Mouse (Mus musculus) testis, adult 2 months (tissue): Measurements from ENCODE around the gene Izumo1. TPM values are rescaled to one million over a fixed set of nuclear protein-coding genes. Genes with fewer than 3 reads are reported as not detected.
A peak's percentile ranks its signal among the peaks of the same experiment; 100 is the strongest.

ENCODE experiments used
- H3K27ac ChIP-seq: fragments of 200-500 bp; 2 replicates; pipeline ENCODE4 v1.5.1; 2012; ENCODE audit warnings: low read depth, low read length; ENCODE audit not compliant: control insufficient read depth, insufficient read depth
- H3K27me3 ChIP-seq: fragments of 200-500 bp; 2 replicates; pipeline ENCODE4 v1.6.1; 2012; ENCODE audit warnings: mild to moderate bottlenecking, low read length, moderate library complexity; ENCODE audit not compliant: control insufficient read depth, insufficient read depth
- H3K36me3 ChIP-seq: fragments of 200-500 bp; 2 replicates; pipeline ENCODE4 v1.6.1; 2012; ENCODE audit warnings: mild to moderate bottlenecking, low read length; ENCODE audit not compliant: control insufficient read depth, insufficient read depth
- H3K4me1 ChIP-seq: fragments of 200-500 bp; 2 replicates; pipeline ENCODE4 v1.6.1; 2012; ENCODE audit warnings: low read length; ENCODE audit not compliant: control insufficient read depth, insufficient read depth
- H3K4me3 ChIP-seq: fragments of 200-500 bp; 2 replicates; pipeline ENCODE4 v1.5.1; 2012; ENCODE audit warnings: low read depth, mild to moderate bottlenecking, low read length, moderate library complexity, mixed read lengths; ENCODE audit not compliant: control insufficient read depth
- CTCF ChIP-seq: fragments of 200-500 bp; IDR thresholded peaks from 2 replicates; pipeline ENCODE4 v1.5.1; 2012; ENCODE audit warnings: low read depth, mild to moderate bottlenecking, inconsistent platforms, low read length, moderate library complexity; ENCODE audit not compliant: control insufficient read depth, insufficient read depth, insufficient replicate concordance
- POLR2A ChIP-seq: fragments of 200-500 bp; IDR thresholded peaks from 2 replicates; pipeline ENCODE4 v1.6.1; 2012; ENCODE audit warnings: low read depth, mild to moderate bottlenecking, inconsistent platforms, low read length, moderate library complexity; ENCODE audit not compliant: control insufficient read depth
- polyA plus RNA-seq: library from polyadenylated mRNA; depleted of rRNA; stranded (reverse); fragments of >200 nt; gene quantifications from 2 replicates; pipeline ENCODE4 v1.2.3, GENCODE M21; 2012

Izumo1 gene
- polyA plus RNA-seq, 1 experiment = 95.6 TPM

- TF ChIP-seq POLR2A (no peak), CTCF (peak; percentile 71; the same call in 1 of the 2 replicates)
- Histone ChIP-seq H3K4me3 (peak overlapping the region; percentile 77), H3K36me3 (no peaks in the 10 kb centered on the region; the same call in 1 of the 2 replicates), H3K27me3 (no peaks in the 10 kb centered on the region), H3K27ac (no peak overlapping the region), H3K4me1 (peaks cover 12% of the 10 kb centered on the region)
These were observed 32.4 kb upstream of the Izumo1 start for GRCm38 (mm10) chr7:45589173-45589572.

- no peaks in the 10 kb centered on the region; the same call in 1 of the 2 replicates for H3K36me3 ChIP-seq
- TF ChIP-seq CTCF (no peak), POLR2A (no peak)
- H3K4me3 ChIP-seq = no peak overlapping the region
- H3K27me3 ChIP-seq = no peaks in the 10 kb centered on the region
- H3K4me1 ChIP-seq = peaks cover 12% of the 10 kb centered on the region
- peak overlapping the region; percentile 27; the same call in 1 of the 2 replicates for H3K27ac ChIP-seq
These were observed 31.7 kb upstream of the Izumo1 start for GRCm38 (mm10) chr7:45589898-45590297.

- H3K4me1 ChIP-seq = peaks cover 12% of the 10 kb centered on the region
- no peak overlapping the region for H3K4me3 ChIP-seq
- H3K27me3 ChIP-seq = no peaks in the 10 kb centered on the region
- no peak overlapping the region for H3K27ac ChIP-seq
- no peaks in the 10 kb centered on the region; the same call in 1 of the 2 replicates for H3K36me3 ChIP-seq
- no peak for TF ChIP-seq CTCF
- no peak for TF ChIP-seq POLR2A
These were observed 30.7 kb upstream of the Izumo1 start for GRCm38 (mm10) chr7:45590874-45591273.

GRCm38 (mm10) chr7:45591880-45592279 is 29.7 kb upstream of the Izumo1 start:
- TF ChIP-seq POLR2A = no peak
- no peak for TF ChIP-seq CTCF
- no peaks in the 10 kb centered on the region; the same call in 1 of the 2 replicates for H3K36me3 ChIP-seq

GRCm38 (mm10) chr7:45593118-45593815 is 28.3 kb upstream of the Izumo1 start:
- peak; percentile 89 for TF ChIP-seq CTCF
- no peak for TF ChIP-seq POLR2A
- Histone ChIP-seq H3K4me1 (peaks cover 9% of the 10 kb centered on the region), H3K4me3 (no peak overlapping the region), H3K27ac (no peak overlapping the region), H3K27me3 (no peaks in the 10 kb centered on the region), H3K36me3 (no peaks in the 10 kb centered on the region)

More at GRCm38 (mm10) chr7:45591880-45592279, 29.7 kb upstream of the Izumo1 start:
- Histone ChIP-seq H3K4me1 (peaks cover 12% of the 10 kb centered on the region), H3K27me3 (no peaks in the 10 kb centered on the region), H3K4me3 (no peak overlapping the region), H3K27ac (no peak overlapping the region)

GRCm38 (mm10) chr7:45595176-45595575 is 26.4 kb upstream of the Izumo1 start:
- no peaks in the 10 kb centered on the region for H3K36me3 ChIP-seq
- no peaks in the 10 kb centered on the region for H3K27me3 ChIP-seq
- TF ChIP-seq CTCF (no peak), POLR2A (no peak)
- no peak overlapping the region for H3K4me3 ChIP-seq
- no peak overlapping the region for H3K27ac ChIP-seq
- H3K4me1 ChIP-seq = peaks cover 7% of the 10 kb centered on the region

GRCm38 (mm10) chr7:45596107-45596506 is 25.5 kb upstream of the Izumo1 start:
- H3K27ac ChIP-seq = no peak overlapping the region
- no peaks in the 10 kb centered on the region for H3K27me3 ChIP-seq
- no peak overlapping the region for H3K4me3 ChIP-seq
- no peak for TF ChIP-seq CTCF
- TF ChIP-seq POLR2A = no peak
- H3K4me1 ChIP-seq = peaks cover 7% of the 10 kb centered on the region
- no peaks in the 10 kb centered on the region for H3K36me3 ChIP-seq
